Mouse (Mus musculus) liver, embryonic 14.5 days (tissue): ENCODE data around the gene Nr1h3. TPM values are rescaled to one million over a fixed set of nuclear protein-coding genes. Genes with fewer than 3 reads are reported as not detected.

Experiments used
- ATAC-seq: fragments of 200-750 bp; cut with Nextera tagmentation; 2 replicates; pipeline ENCODE4 v1.8.0; 2017; ENCODE audit warnings: moderate number of reproducible peaks, mild to moderate bottlenecking, moderate library complexity; ENCODE audit not compliant: insufficient read depth
- DNase-seq, 3 experiments: peaks; one replicate each; pipeline ENCODE4 v3.0.0-alpha.2; 2012 to 2013; ENCODE audit warnings: low read depth in 3 of 3, low spot score in 3 of 3
- H3K27ac ChIP-seq: fragments of 300-500 bp; sonication (generic); 2 replicates; pipeline ENCODE4 v1.5.1; 2014; ENCODE audit warnings: moderate library complexity, mild to moderate bottlenecking, control low read depth, inconsistent platforms
- H3K27me3 ChIP-seq: fragments of 300-500 bp; sonication (generic); 2 replicates; pipeline ENCODE4 v1.6.1; 2014; ENCODE audit warnings: mild to moderate bottlenecking, low read length, moderate library complexity; ENCODE audit not compliant: control insufficient read depth, insufficient read depth
- H3K36me3 ChIP-seq: fragments of 300-500 bp; sonication (generic); replicated peaks from 2 replicates; pipeline ENCODE4 v1.6.1; 2014; ENCODE audit warnings: low read depth; ENCODE audit not compliant: control insufficient read depth, insufficient read depth
- H3K4me1 ChIP-seq, 2 experiments: fragments of 200-500 bp in 1 of 2; fragments of 300-500 bp in 1 of 2; sonication (generic) in 1 of 2; replicated peaks; 2 replicates each; pipeline ENCODE4 v1.6.1; 2012 to 2014; ENCODE audit warnings: antibody characterized with exemption in 1 of 2, inconsistent platforms in 1 of 2, low read length in 1 of 2; ENCODE audit not compliant: control insufficient read depth in 2 of 2, insufficient read depth in 2 of 2
- H3K4me2 ChIP-seq: fragments of 300-500 bp; sonication (generic); 2 replicates; pipeline ENCODE4 v1.6.1; 2014; ENCODE audit warnings: low read depth, mild to moderate bottlenecking, control low read depth, moderate library complexity
- H3K4me3 ChIP-seq, 2 experiments: fragments of 200-500 bp in 1 of 2; fragments of 300-500 bp in 1 of 2; sonication (generic) in 1 of 2; 2 replicates each; pipeline ENCODE4 v1.5.1; 2012 to 2014; ENCODE audit warnings: low read depth in 2 of 2, low read length in 2 of 2, mild to moderate bottlenecking in 2 of 2, control low read depth in 1 of 2, inconsistent platforms in 1 of 2, moderate library complexity in 1 of 2; ENCODE audit not compliant: insufficient read depth in 1 of 2
- H3K9ac ChIP-seq: fragments of 300-500 bp; sonication (generic); replicated peaks from 2 replicates; pipeline ENCODE4 v1.6.1; 2014; ENCODE audit warnings: mild to moderate bottlenecking, control low read depth, moderate library complexity
- H3K9me3 ChIP-seq: fragments of 300-500 bp; sonication (generic); 2 replicates; pipeline ENCODE4 v1.6.1; 2016; ENCODE audit warnings: low read length, mixed read lengths; ENCODE audit not compliant: control insufficient read depth
- CTCF ChIP-seq: IDR thresholded peaks from 2 replicates; pipeline ENCODE4 v1.5.1; 2016; ENCODE audit warnings: antibody characterized with exemption, low read depth, control low read depth
- EP300 ChIP-seq: IDR thresholded peaks from 2 replicates; pipeline ENCODE4 v1.6.1; 2016; ENCODE audit warnings: antibody characterized with exemption, low read depth
- WGBS: fragments of 180-500 bp; shearing (Covaris S2); extraction: QIAGEN DNeasy Blood & Tissue Kit; methylation state at CpG from one replicate; pipeline ENCODE4 v1.1.7; 2014; ENCODE audit not compliant: insufficient replicate concordance; 5-methylcytosine and 5-hydroxymethylcytosine counted together
- polyA plus RNA-seq, 2 experiments: library from polyadenylated mRNA; depleted of rRNA in 1 of 2; stranded (reverse) in 1 of 2; unstranded in 1 of 2; fragments of >200 nt; fragmentation: Nextera tagmentation in 1 of 2; extraction: Ambion mirVana in 1 of 2; gene quantifications; 2 replicates each; pipeline versions ENCODE4 v1.2.1 to v1.2.3; 2012 to 2014

Gene Nr1h3
- polyA plus RNA-seq, 2 experiments = 12.7 to 14.2 TPM

- Histone ChIP-seq H3K27me3 (no peaks in the 10 kb centered on the region), H3K9me3 (no peaks in the 10 kb centered on the region), H3K9ac (no peak overlapping the region), H3K36me3 (no peaks in the 10 kb centered on the region; the same call in 1 of the 2 replicates), H3K4me1 (peaks cover 14 to 20% of the 10 kb centered on the region in 2 experiments; a peak in 3 of 4 replicates), H3K4me3 (no peak overlapping the region), H3K27ac (no peak overlapping the region), H3K4me2 (no peak overlapping the region)
- ATAC-seq (no peak), DNase-seq (no peak)
- WGBS = 71% methylated on average over 4 of the region's 4 CpGs
- TF ChIP-seq CTCF (no peak), EP300 (no peak)
These were observed 35.0 kb downstream of the Nr1h3 start for GRCm38 (mm10) chr2:91167629-91168028.

GRCm38 (mm10) chr2:91164991-91165390 is 37.6 kb downstream of the Nr1h3 start:
- ATAC-seq (peak; percentile 78), DNase-seq (peak in 2 of 3 experiments; percentile 23 to 32)
- H3K9me3 ChIP-seq = no peaks in the 10 kb centered on the region
- TF ChIP-seq CTCF = no peak
- peak; percentile 62 for TF ChIP-seq EP300
- peaks cover 3% of the 10 kb centered on the region; the same call in 1 of the 2 replicates for H3K36me3 ChIP-seq
- no peak overlapping the region for H3K9ac ChIP-seq
- H3K4me2 ChIP-seq = no peak overlapping the region
- no peak overlapping the region for H3K4me3 ChIP-seq
- H3K27me3 ChIP-seq = no peaks in the 10 kb centered on the region
- peaks cover 14 to 20% of the 10 kb centered on the region in 2 experiments; a peak in 3 of 4 replicates for H3K4me1 ChIP-seq
- no peak overlapping the region for H3K27ac ChIP-seq
- WGBS = 32% methylated on average over 6 of the region's 6 CpGs

GRCm38 (mm10) chr2:91163532-91163931 is 39.1 kb downstream of the Nr1h3 start:
- 35% methylated on average over 5 of the region's 5 CpGs for WGBS
- peaks cover 6% of the 10 kb centered on the region; the same call in 1 of the 2 replicates for H3K36me3 ChIP-seq
- TF ChIP-seq EP300 (no peak), CTCF (no peak)

GRCm38 (mm10) chr2:91162952-91163351 is 39.7 kb downstream of the Nr1h3 start:
- no peaks in the 10 kb centered on the region for H3K9me3 ChIP-seq
- DNase-seq (no peak), ATAC-seq (no peak)
- no peak overlapping the region for H3K4me2 ChIP-seq
- H3K4me3 ChIP-seq = no peak overlapping the region
- H3K9ac ChIP-seq = no peak overlapping the region
- H3K4me1 ChIP-seq = peaks cover 14 to 20% of the 10 kb centered on the region in 2 experiments; a peak in 3 of 4 replicates
- no peak overlapping the region for H3K27ac ChIP-seq
- WGBS = 65% methylated on average over 4 of the region's 4 CpGs
- peaks cover 8% of the 10 kb centered on the region; the same call in 1 of the 2 replicates for H3K36me3 ChIP-seq
- TF ChIP-seq CTCF (no peak), EP300 (no peak)
- no peaks in the 10 kb centered on the region for H3K27me3 ChIP-seq

More at GRCm38 (mm10) chr2:91163532-91163931, 39.1 kb downstream of the Nr1h3 start:
- H3K27me3 ChIP-seq = no peaks in the 10 kb centered on the region
- no peak overlapping the region for H3K9ac ChIP-seq
- H3K4me3 ChIP-seq = no peak overlapping the region
- no peaks in the 10 kb centered on the region for H3K9me3 ChIP-seq
- ATAC-seq = peak; percentile 48
- H3K27ac ChIP-seq = no peak overlapping the region
- H3K4me1 ChIP-seq = peaks cover 14 to 20% of the 10 kb centered on the region in 2 experiments; a peak in 3 of 4 replicates
- no peak for DNase-seq
- H3K4me2 ChIP-seq = no peak overlapping the region

GRCm38 (mm10) chr2:91160591-91160990 is 42.0 kb downstream of the Nr1h3 start:
- ATAC-seq = no peak
- Histone ChIP-seq H3K27me3 (no peaks in the 10 kb centered on the region), H3K9ac (no peak overlapping the region), H3K4me3 (no peak overlapping the region), H3K27ac (no peak overlapping the region), H3K36me3 (peaks cover 11% of the 10 kb centered on the region; the same call in 1 of the 2 replicates), H3K4me1 (peaks cover 14 to 20% of the 10 kb centered on the region in 2 experiments; a peak in 3 of 4 replicates), H3K9me3 (no peaks in the 10 kb centered on the region), H3K4me2 (no peak overlapping the region)
- no peak for TF ChIP-seq EP300
- no peak for TF ChIP-seq CTCF
- 66% methylated on average over 6 of the region's 6 CpGs for WGBS
- no peak for DNase-seq
